Mouse (Mus musculus): ENCODE measurements around the gene Sap30bp.

GRCm38 (mm10) chr11:115974309-115975082 is 41.4 kb downstream of the Sap30bp start, which contains the start of gene Itgb4:
- TF ChIP-seq POLR2A (IDR thresholded peaks at IDR 0.05; ENCODE audit: insufficient read depth, low read depth, low read length) (no peak), CTCF (IDR thresholded peaks at IDR 0.05) (peak; percentile 27), EP300 (IDR thresholded peaks at IDR 0.05; ENCODE audit: insufficient read depth, low read depth, low read length) (no peak)
